ENCODE assay signal across 25 mouse cellular contexts in genomic region chr12:112405781-112406213, GRCm38 (mm10).
DNase-seq lines count a peak whose midpoint lies in the region; ATAC-seq lines count a peak whose summit lies in the region.
"Had no signal": no experiment of that assay in that cellular context is flagged by ENCODE, and none has a peak within 500 bp of the region (broad histone marks: within the 10 kb centered on the region; RNA-seq: fewer than 3 reads in every experiment).

No protein-coding gene starts in this region.

- H3K4me1 ChIP-seq in forebrain, embryonic 10.5 days, result peaks cover 30% of the 10 kb centered on the region
- H3K4me1 ChIP-seq in forebrain, embryonic 12.5 days, result peaks cover 18% of the 10 kb centered on the region
- H3K4me1 ChIP-seq in neural tube, embryonic 12.5 days, result peaks cover 13% of the 10 kb centered on the region
- H3K4me1 ChIP-seq in neural tube, embryonic 14.5 days (ENCODE audit: control insufficient read depth, insufficient read depth, low read length), result peaks cover 20% of the 10 kb centered on the region
- H3K4me1 ChIP-seq: heart, embryonic 15.5 days; megakaryocyte, embryonic 14.5 days had no signal

- H3K9me3 ChIP-seq in forebrain, embryonic 10.5 days, result no peaks in the 10 kb centered on the region
- H3K9me3 ChIP-seq in forebrain, embryonic 12.5 days, result no peaks in the 10 kb centered on the region
- H3K9me3 ChIP-seq in neural tube, embryonic 12.5 days, result no peaks in the 10 kb centered on the region
- H3K9me3 ChIP-seq in neural tube, embryonic 14.5 days (ENCODE audit: control insufficient read depth, low read length), result no peaks in the 10 kb centered on the region
- H3K9me3 ChIP-seq: embryonic facial prominence, embryonic 12.5 days; forebrain, embryonic 13.5 days; heart, embryonic 15.5 days; hindbrain, embryonic 13.5 days; limb, embryonic 15.5 days; megakaryocyte, embryonic 14.5 days; midbrain, embryonic 13.5 days had no signal

- WGBS in forebrain, embryonic 10.5 days, result 93% methylated on average over 12 of the region's 12 CpGs
- WGBS in forebrain, embryonic 12.5 days, result 89% methylated on average over 12 of the region's 12 CpGs
- 42% methylated on average over 12 of the region's 12 CpGs for WGBS in neural tube, embryonic 12.5 days
- 31% methylated on average over 12 of the region's 12 CpGs for WGBS in neural tube, embryonic 14.5 days

- DNase-seq in forebrain, embryonic 10.5 days (ENCODE audit: extremely low spot score, low spot score), result no peak
- no peak for DNase-seq in neural tube, embryonic 10.5 days (ENCODE audit: extremely low spot score, low spot score)
- no peak for DNase-seq in c-Kit-positive CD71-positive TER-119-positive erythroid progenitor cells, embryonic 14.5 days (ENCODE audit: low spot score)
- no peak for DNase-seq in retina, postnatal 1 day
- DNase-seq in retina, embryonic 14.5 days (ENCODE audit: low spot score), result no peak
- DNase-seq: adrenal gland, postnatal 14 days; cerebellum, adult 9-10 months; gastrocnemius, adult 2 months; heart, postnatal 36 days; kidney, postnatal 14 days; layer of hippocampus, postnatal 36 days; lung, embryonic 14.5 days; lung, postnatal 36 days had no signal

- no peak overlapping the region for H3K4me2 ChIP-seq in forebrain, embryonic 12.5 days
- no peak overlapping the region for H3K4me2 ChIP-seq in neural tube, embryonic 12.5 days (replicated peaks)
- no peak overlapping the region for H3K4me2 ChIP-seq in neural tube, embryonic 14.5 days (ENCODE audit: low read depth, low read length)
- H3K4me2 ChIP-seq: embryonic facial prominence, embryonic 12.5 days; forebrain, embryonic 13.5 days; heart, embryonic 15.5 days; hindbrain, embryonic 13.5 days; limb, embryonic 15.5 days; lung, embryonic 14.5 days; midbrain, embryonic 13.5 days had no signal

- no peaks in the 10 kb centered on the region for H3K36me3 ChIP-seq in forebrain, embryonic 10.5 days (replicated peaks)
- H3K36me3 ChIP-seq in forebrain, embryonic 12.5 days (replicated peaks), result no peaks in the 10 kb centered on the region
- H3K36me3 ChIP-seq in neural tube, embryonic 12.5 days, result no peaks in the 10 kb centered on the region
- H3K36me3 ChIP-seq in neural tube, embryonic 14.5 days (ENCODE audit: control insufficient read depth, insufficient read depth, low read length), result no peaks in the 10 kb centered on the region
- H3K36me3 ChIP-seq: embryonic facial prominence, embryonic 12.5 days; heart, embryonic 15.5 days; hindbrain, embryonic 13.5 days; limb, embryonic 15.5 days; midbrain, embryonic 13.5 days had no signal

- H3K27me3 ChIP-seq in forebrain, embryonic 10.5 days (ENCODE audit: poor library complexity, severe bottlenecking), result peaks cover 9% of the 10 kb centered on the region; the same call in 1 of the 2 replicates
- H3K27me3 ChIP-seq in forebrain, embryonic 12.5 days, result no peaks in the 10 kb centered on the region; the same call in 1 of the 2 replicates
- peaks cover 7% of the 10 kb centered on the region; the same call in 1 of the 2 replicates for H3K27me3 ChIP-seq in neural tube, embryonic 12.5 days (replicated peaks)
- H3K27me3 ChIP-seq in neural tube, embryonic 14.5 days (ENCODE audit: control insufficient read depth, insufficient read depth, low read length), result no peaks in the 10 kb centered on the region
- H3K27me3 ChIP-seq: embryonic facial prominence, embryonic 12.5 days; forebrain, embryonic 13.5 days; heart, embryonic 15.5 days had no signal

- no peak overlapping the region for H3K9ac ChIP-seq in forebrain, embryonic 12.5 days
- no peak overlapping the region for H3K9ac ChIP-seq in neural tube, embryonic 12.5 days
- no peak overlapping the region for H3K9ac ChIP-seq in neural tube, embryonic 14.5 days (replicated peaks; ENCODE audit: low read depth, low read length)
- H3K9ac ChIP-seq: embryonic facial prominence, embryonic 12.5 days; forebrain, embryonic 13.5 days; heart, embryonic 15.5 days; hindbrain, embryonic 13.5 days; limb, embryonic 15.5 days; liver, embryonic 14.5 days; lung, embryonic 14.5 days; midbrain, embryonic 13.5 days had no signal

- H3K27ac ChIP-seq in forebrain, embryonic 10.5 days, result 0 out of 2 replicates have a peak overlapping the region, but pooled peaks have one; percentile 37
- H3K27ac ChIP-seq in forebrain, embryonic 12.5 days, result no peak overlapping the region
- H3K27ac ChIP-seq in neural tube, embryonic 12.5 days, result no peak overlapping the region
- H3K27ac ChIP-seq in neural tube, embryonic 14.5 days (ENCODE audit: low read depth, low read length), result no peak overlapping the region
- H3K27ac ChIP-seq: embryonic facial prominence, embryonic 12.5 days; forebrain, embryonic 13.5 days; gastrocnemius, adult 2 months; heart, embryonic 15.5 days; limb, embryonic 15.5 days; liver, embryonic 14.5 days; midbrain, embryonic 13.5 days had no signal

- H3K4me3 ChIP-seq in forebrain, embryonic 10.5 days, result no peak overlapping the region
- H3K4me3 ChIP-seq in forebrain, embryonic 12.5 days (replicated peaks), result no peak overlapping the region
- H3K4me3 ChIP-seq in neural tube, embryonic 12.5 days, result no peak overlapping the region
- no peak overlapping the region for H3K4me3 ChIP-seq in neural tube, embryonic 14.5 days (ENCODE audit: low read depth, low read length)
- H3K4me3 ChIP-seq: embryonic facial prominence, embryonic 12.5 days; forebrain, embryonic 13.5 days; gastrocnemius, adult 2 months; heart, embryonic 15.5 days; hindbrain, embryonic 13.5 days; limb, embryonic 15.5 days; megakaryocyte, embryonic 14.5 days; midbrain, embryonic 13.5 days had no signal

- no peak for ATAC-seq in forebrain, embryonic 12.5 days (ENCODE audit: low FRiP score)
- peak; percentile 60; the same call in 1 of the 2 replicates for ATAC-seq in neural tube, embryonic 12.5 days (ENCODE audit: low FRiP score, low read depth)
- peak; percentile 57; the same call in 1 of the 2 replicates for ATAC-seq in neural tube, embryonic 14.5 days (ENCODE audit: low read depth)
- ATAC-seq: forebrain, embryonic 13.5 days; intestine, embryonic 16.5 days; midbrain, embryonic 13.5 days had no signal
